Mouse (Mus musculus) urinary bladder, postnatal 36 days (tissue): Measurements from ENCODE around the gene Olfr1132.
"Not testable (repeated sequence)": the region's sequence is repeated elsewhere in the genome, so short reads cannot be mapped to it uniquely, and the experiment has no call there.

Experiments used
- DNase-seq, 2 experiments: peaks; one replicate each; pipeline ENCODE4 v3.0.0; 2022; ENCODE audit warnings: low spot score in 2 of 2, mixed read lengths in 1 of 2

Gene Olfr1132

DNA sequence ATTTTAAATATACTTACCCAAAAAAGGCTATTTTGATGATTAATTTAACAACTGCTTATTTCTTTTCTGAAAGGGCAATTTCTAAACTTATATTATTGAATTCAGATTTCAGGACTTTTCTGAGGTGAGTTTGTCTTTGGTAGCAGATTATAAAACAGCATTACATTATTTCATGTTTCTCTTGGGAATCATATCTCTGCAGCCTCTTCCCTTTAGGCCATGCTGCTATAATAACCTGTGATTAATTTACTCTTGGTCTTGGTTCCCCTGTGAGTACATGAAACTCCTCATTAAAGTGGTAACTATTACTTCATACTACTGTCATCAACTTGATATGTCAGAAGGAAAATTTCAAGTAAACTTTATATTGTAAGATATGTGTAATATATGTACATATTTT lies at the start of gene Olfr1132:
Olfr1132 (minus strand) TSS at position 101 of the 400 bp plus-strand sequence.
- DNase-seq, result no peak

DNA sequence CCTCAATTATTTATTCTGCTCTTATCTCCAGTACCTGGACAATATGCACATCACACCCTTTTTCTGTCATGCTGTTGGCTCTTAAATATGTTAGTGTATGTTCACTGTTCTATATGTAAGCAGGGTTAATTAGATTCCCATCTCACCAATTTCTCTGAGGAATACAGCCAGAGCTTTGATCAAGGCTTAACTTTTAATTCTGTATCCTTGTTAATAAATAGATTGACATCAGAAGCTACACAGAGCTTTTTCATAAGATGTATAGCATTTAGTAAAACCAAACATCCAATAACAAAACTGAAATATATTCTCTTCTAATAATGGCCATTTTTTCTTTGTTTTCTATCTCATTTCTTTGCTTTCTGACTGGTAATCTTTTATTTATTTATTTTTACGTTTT lies 36.2 kb upstream of the Olfr1132 start, which contains the start of gene Olfr1135:
Olfr1135 (minus strand) TSS at position 101 of the 400 bp plus-strand sequence.
- DNase-seq, result no peak

DNA sequence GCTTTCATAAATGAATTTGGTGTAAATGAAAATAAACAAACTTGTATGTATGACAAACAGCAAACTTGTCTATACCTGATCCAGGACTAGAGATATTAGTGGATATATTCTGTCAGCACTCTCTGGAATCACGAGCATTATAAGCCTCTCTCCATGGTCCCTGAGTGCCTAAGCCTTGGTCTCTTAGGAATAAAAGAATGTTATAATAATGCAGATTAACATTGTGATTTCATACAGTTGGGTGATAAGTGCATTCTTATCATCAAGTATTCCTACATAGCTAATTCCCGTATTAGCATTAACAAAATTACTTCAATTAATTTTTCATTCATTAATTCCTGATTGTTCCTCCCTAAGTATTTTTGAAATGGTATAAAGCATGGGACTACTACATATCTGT lies 21.0 kb upstream of the Olfr1132 start, which contains the start of gene Olfr1134:
Olfr1134 (minus strand) TSS at position 101 of the 400 bp plus-strand sequence.
- DNase-seq, result no peak

DNA sequence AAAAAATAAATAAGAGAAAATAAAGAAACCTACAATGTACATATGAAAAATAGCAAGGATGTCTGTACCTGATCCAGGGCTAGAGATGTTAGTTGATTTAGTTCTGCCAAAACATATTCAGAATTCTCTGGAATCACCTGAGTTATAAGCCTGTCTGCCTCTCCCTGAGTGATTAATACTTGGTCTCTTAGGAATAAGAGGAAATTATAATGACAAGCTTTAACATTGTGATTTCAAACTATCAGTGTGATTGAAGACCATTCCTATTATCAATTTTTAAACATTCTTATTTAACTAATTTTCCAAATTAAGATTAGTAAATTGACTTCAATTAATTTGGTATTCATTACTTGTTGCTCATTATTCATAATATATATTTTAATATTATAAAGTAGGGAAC lies 9.9 kb upstream of the Olfr1132 start, which contains the start of gene Olfr1133:
Olfr1133 (minus strand) TSS at position 101 of the 400 bp plus-strand sequence.
- no peak for DNase-seq

DNA sequence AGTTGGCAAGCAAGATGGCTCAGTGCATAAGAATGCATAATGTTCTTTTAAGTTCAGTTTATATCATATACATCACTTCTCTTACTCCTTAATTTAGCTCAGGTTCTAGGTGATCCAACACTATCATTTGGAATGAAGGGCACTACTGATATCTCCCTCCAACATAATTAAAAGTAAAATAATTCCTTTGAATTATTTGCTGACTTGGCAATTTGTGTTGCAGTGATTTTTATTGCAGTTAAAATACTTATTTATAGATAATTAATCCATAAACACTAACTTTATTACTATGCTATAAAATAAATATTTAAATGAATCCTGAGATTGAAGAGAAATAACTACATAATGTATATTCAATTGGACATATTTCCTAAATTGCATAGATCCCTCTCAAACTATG lies 5.1 kb upstream of the Olfr1132 start:
- DNase-seq, result no peak

DNA sequence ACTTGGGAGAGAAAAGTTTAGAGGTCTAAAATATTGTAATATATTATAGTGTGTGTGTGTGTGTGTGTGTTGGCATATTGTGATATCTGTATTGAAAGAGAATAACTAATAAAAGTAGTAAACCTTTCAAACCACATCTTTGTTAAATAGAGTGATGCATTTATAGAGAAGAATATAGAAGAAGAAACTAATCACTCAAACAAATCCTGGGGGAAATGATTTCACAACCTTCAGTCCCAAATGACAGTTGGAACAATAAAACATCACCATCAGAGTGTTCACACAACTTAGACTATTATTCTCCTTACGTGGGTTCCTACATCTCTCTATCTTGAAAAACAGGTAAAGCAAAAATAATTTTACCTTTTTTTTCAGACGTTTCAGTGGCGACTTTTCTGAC lies 10.5 kb downstream of the Olfr1132 start, which contains the start of gene Olfr1131:
Olfr1131 (plus strand) TSS at position 301 of the 400 bp plus-strand sequence.
- DNase-seq, result no peak

DNA sequence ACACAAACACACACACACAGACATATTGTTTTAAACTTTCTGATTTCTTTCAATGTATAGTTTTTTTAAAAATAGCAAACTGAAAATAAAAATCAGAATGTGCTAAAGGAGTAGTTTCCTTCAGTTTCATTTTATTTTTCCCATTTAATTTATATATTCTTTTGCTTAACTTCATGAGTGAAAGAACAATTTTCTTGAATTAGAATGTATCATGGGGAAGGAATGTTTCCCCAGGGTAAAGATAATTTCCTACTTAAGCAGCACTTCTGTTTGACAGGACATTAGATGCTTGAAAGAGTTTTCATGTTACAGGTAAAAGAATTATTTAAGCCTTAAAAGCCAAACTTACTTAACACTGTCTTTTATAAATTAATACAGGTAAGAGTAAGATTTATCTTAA lies 31.4 kb downstream of the Olfr1132 start, which contains the start of gene Olfr1130:
Olfr1130 (plus strand) TSS at position 301 of the 400 bp plus-strand sequence.
- DNase-seq, result not testable (repeated sequence)
